Mouse (Mus musculus): Measurements from ENCODE around the gene Them4. TPM values are rescaled to one million over a fixed set of nuclear protein-coding genes. Genes with fewer than 3 reads are reported as not detected.

Gene Them4
- polyA plus RNA-seq, 1 experiment from 2014 or later, result 72.1 TPM

DNA sequence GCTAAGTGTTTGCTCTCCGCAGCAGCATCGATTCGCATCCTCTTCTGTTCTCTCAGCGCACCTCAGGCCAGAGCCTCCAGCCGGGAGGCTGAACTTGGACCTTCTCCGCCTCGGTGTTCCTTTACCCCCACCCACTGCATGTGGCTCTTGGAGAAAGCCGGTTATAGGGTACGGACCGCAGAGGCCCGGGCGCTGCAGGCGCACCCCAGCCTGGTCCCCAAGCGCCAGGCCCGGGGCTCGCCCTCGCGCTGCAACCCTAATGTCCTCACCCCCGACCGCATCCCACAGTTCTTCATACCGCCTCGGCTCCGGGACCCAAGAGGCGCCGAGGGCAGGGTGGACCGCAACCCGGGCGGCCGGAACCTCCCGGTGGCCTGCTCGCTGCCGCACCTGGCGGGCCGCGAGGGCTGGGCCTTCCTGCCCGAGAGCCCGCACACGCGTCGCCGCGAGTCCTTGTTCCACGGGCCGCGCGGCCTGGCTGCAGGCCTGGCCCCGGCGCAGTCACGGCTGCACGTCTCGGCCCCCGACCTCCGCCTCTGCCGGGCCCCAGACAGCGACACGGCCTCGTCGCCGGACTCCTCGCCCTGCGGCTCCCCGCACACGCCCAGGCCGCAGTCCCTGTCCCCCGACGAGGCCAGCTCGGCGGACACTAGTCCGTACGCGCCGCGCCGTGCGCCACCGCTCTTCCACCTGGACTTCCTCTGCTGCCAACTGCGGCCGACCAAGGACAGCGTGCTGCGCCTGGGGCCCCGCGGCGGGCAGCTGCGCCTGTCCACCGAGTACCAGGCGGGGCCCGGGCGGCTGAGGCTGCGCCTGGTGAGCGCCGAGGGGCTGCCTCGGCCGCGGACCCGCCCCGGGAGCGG, 53.6 kb downstream of the Them4 start:
- peak overlapping the region; percentile 91 for H3K9ac ChIP-seq (ENCODE audit: low read depth, low read length)
- peaks cover 5% of the 10 kb centered on the region for H3K27me3 ChIP-seq (replicated peaks; ENCODE audit: control insufficient read depth, insufficient read depth, low read length)
- 5% methylated on average over 88 of the region's 97 CpGs for WGBS
- H3K4me3 ChIP-seq (ENCODE audit: low read length), result peak overlapping the region; percentile 64
- H3K36me3 ChIP-seq (ENCODE audit: control insufficient read depth, insufficient read depth, low read length), result no peaks in the 10 kb centered on the region
- no peaks in the 10 kb centered on the region for H3K9me3 ChIP-seq (ENCODE audit: control insufficient read depth, low read length)
- ATAC-seq, result peak; percentile 75
- H3K4me1 ChIP-seq (ENCODE audit: control insufficient read depth, insufficient read depth, low read depth, low read length), result peaks cover 11% of the 10 kb centered on the region; the same call in 1 of the 2 replicates
- H3K4me2 ChIP-seq (ENCODE audit: low read length), result peak overlapping the region; percentile 95
- H3K27ac ChIP-seq (ENCODE audit: low read depth, low read length), result peak overlapping the region; percentile 61

DNA sequence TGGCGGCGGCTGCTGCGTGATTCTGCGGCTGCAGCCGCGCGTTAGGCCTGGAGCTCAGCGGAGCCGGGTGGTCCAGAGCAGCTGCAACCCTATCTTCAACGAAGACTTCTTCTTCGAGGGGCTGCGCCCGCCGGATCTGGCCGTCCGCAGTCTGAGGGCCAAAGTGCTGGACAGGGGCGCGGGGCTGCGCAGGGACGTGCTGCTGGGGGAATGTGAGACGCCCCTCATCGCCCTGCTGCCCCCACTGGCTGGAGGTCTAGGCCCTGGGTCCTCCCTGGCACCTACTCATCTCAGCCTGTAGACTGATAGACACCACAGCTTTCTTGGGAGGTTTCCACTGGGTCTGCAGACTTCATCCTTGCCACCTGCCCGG, 54.3 kb downstream of the Them4 start:
- peak overlapping the region; percentile 91 for H3K9ac ChIP-seq (ENCODE audit: low read depth, low read length)
- H3K4me2 ChIP-seq (ENCODE audit: low read length), result peak overlapping the region; percentile 95
- H3K27me3 ChIP-seq (replicated peaks; ENCODE audit: control insufficient read depth, insufficient read depth, low read length), result peaks cover 5% of the 10 kb centered on the region
- H3K36me3 ChIP-seq (ENCODE audit: control insufficient read depth, insufficient read depth, low read length), result no peaks in the 10 kb centered on the region
- no peaks in the 10 kb centered on the region for H3K9me3 ChIP-seq (ENCODE audit: control insufficient read depth, low read length)
- peak; percentile 49 for ATAC-seq
- WGBS, result 5% methylated on average over 23 of the region's 23 CpGs
- H3K4me3 ChIP-seq (ENCODE audit: low read length), result peak overlapping the region; percentile 64
- peaks cover 11% of the 10 kb centered on the region; the same call in 1 of the 2 replicates for H3K4me1 ChIP-seq (ENCODE audit: control insufficient read depth, insufficient read depth, low read depth, low read length)
- peak overlapping the region; percentile 61 for H3K27ac ChIP-seq (ENCODE audit: low read depth, low read length)

DNA sequence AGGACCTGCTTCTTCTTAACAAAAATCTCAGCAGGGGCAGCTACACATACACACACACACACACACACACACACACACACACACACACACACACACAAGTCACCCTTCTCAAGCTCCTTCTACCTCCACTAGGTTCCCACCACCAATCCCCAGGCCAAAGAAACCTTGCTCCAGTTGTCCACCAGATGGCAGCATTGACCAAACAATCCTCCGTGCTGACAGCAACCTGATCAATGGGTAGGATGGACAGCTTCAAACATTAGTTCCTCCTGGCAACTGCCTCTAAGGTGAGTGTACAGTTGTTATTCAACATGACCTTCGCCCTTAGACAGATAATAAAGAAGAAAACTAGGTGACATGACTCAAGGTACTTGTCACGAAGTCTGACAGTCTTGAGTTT, 56.9 kb downstream of the Them4 start:
- no peak overlapping the region for H3K4me2 ChIP-seq (ENCODE audit: low read length)
- H3K36me3 ChIP-seq (ENCODE audit: control insufficient read depth, insufficient read depth, low read length), result no peaks in the 10 kb centered on the region
- no peak overlapping the region for H3K27ac ChIP-seq (ENCODE audit: low read depth, low read length)
- H3K27me3 ChIP-seq (replicated peaks; ENCODE audit: control insufficient read depth, insufficient read depth, low read length), result peaks cover 5% of the 10 kb centered on the region
- no peaks in the 10 kb centered on the region for H3K9me3 ChIP-seq (ENCODE audit: control insufficient read depth, low read length)
- peak; percentile 53 for ATAC-seq
- peaks cover 15% of the 10 kb centered on the region; the same call in 1 of the 2 replicates for H3K4me1 ChIP-seq (ENCODE audit: control insufficient read depth, insufficient read depth, low read depth, low read length)
- no peak overlapping the region for H3K4me3 ChIP-seq (ENCODE audit: low read length)
- 17% methylated on average over 3 of the region's 3 CpGs for WGBS
- no peak overlapping the region for H3K9ac ChIP-seq (ENCODE audit: low read depth, low read length)

GRCm38 (mm10) chr3:94367511-94367910, 57.6 kb downstream of the Them4 start:
- no peak for ATAC-seq
- Histone ChIP-seq H3K9ac (ENCODE audit: low read depth, low read length) (no peak overlapping the region), H3K36me3 (ENCODE audit: control insufficient read depth, insufficient read depth, low read length) (no peaks in the 10 kb centered on the region), H3K4me2 (ENCODE audit: low read length) (no peak overlapping the region), H3K27me3 (replicated peaks; ENCODE audit: control insufficient read depth, insufficient read depth, low read length) (peaks cover 5% of the 10 kb centered on the region), H3K4me3 (ENCODE audit: low read length) (no peak overlapping the region), H3K27ac (ENCODE audit: low read depth, low read length) (no peak overlapping the region), H3K4me1 (ENCODE audit: control insufficient read depth, insufficient read depth, low read depth, low read length) (peaks cover 18% of the 10 kb centered on the region; the same call in 1 of the 2 replicates), H3K9me3 (ENCODE audit: control insufficient read depth, low read length) (no peaks in the 10 kb centered on the region)
- 87% methylated on average over 6 of the region's 6 CpGs for WGBS

- no peak for ATAC-seq
- H3K27me3 ChIP-seq (replicated peaks; ENCODE audit: control insufficient read depth, insufficient read depth, low read length), result peaks cover 5% of the 10 kb centered on the region
- H3K9me3 ChIP-seq (ENCODE audit: control insufficient read depth, low read length), result no peaks in the 10 kb centered on the region
- H3K4me1 ChIP-seq (ENCODE audit: control insufficient read depth, insufficient read depth, low read depth, low read length), result peaks cover 19% of the 10 kb centered on the region
- H3K27ac ChIP-seq (ENCODE audit: low read depth, low read length), result no peak overlapping the region
- no peak overlapping the region for H3K9ac ChIP-seq (ENCODE audit: low read depth, low read length)
- no peak overlapping the region for H3K4me2 ChIP-seq (ENCODE audit: low read length)
- H3K36me3 ChIP-seq (ENCODE audit: control insufficient read depth, insufficient read depth, low read length), result no peaks in the 10 kb centered on the region
- 67% methylated on average over 6 of the region's 6 CpGs for WGBS
- no peak overlapping the region for H3K4me3 ChIP-seq (ENCODE audit: low read length)
Measured at GRCm38 (mm10) chr3:94368631-94369030, 58.7 kb downstream of the Them4 start.

GRCm38 (mm10) chr3:94369709-94370108, 59.8 kb downstream of the Them4 start:
- Histone ChIP-seq H3K9me3 (ENCODE audit: control insufficient read depth, low read length) (no peaks in the 10 kb centered on the region), H3K4me3 (ENCODE audit: low read length) (no peak overlapping the region), H3K4me2 (ENCODE audit: low read length) (no peak overlapping the region), H3K9ac (ENCODE audit: low read depth, low read length) (no peak overlapping the region), H3K27ac (ENCODE audit: low read depth, low read length) (no peak overlapping the region), H3K36me3 (ENCODE audit: control insufficient read depth, insufficient read depth, low read length) (no peaks in the 10 kb centered on the region), H3K4me1 (ENCODE audit: control insufficient read depth, insufficient read depth, low read depth, low read length) (peaks cover 22% of the 10 kb centered on the region), H3K27me3 (replicated peaks; ENCODE audit: control insufficient read depth, insufficient read depth, low read length) (peaks cover 3% of the 10 kb centered on the region)
- WGBS, result 69% methylated on average over 2 of the region's 2 CpGs
- ATAC-seq, result no peak

- Histone ChIP-seq H3K27me3 (replicated peaks; ENCODE audit: control insufficient read depth, insufficient read depth, low read length) (0 out of 2 replicates have a peak, but pooled peaks cover 4% of the 10 kb centered on the region), H3K27ac (ENCODE audit: low read depth, low read length) (peak overlapping the region; percentile 29; the same call in 1 of the 2 replicates), H3K9me3 (ENCODE audit: control insufficient read depth, low read length) (no peaks in the 10 kb centered on the region), H3K36me3 (ENCODE audit: control insufficient read depth, insufficient read depth, low read length) (no peaks in the 10 kb centered on the region), H3K9ac (ENCODE audit: low read depth, low read length) (peak overlapping the region; percentile 41), H3K4me2 (ENCODE audit: low read length) (peak overlapping the region; percentile 47), H3K4me1 (ENCODE audit: control insufficient read depth, insufficient read depth, low read depth, low read length) (peaks cover 22% of the 10 kb centered on the region), H3K4me3 (ENCODE audit: low read length) (no peak overlapping the region)
- ATAC-seq, result peak; percentile 64
- 4% methylated on average over 11 of the region's 11 CpGs for WGBS
Measured at GRCm38 (mm10) chr3:94371637-94372036, 61.7 kb downstream of the Them4 start.

DNA sequence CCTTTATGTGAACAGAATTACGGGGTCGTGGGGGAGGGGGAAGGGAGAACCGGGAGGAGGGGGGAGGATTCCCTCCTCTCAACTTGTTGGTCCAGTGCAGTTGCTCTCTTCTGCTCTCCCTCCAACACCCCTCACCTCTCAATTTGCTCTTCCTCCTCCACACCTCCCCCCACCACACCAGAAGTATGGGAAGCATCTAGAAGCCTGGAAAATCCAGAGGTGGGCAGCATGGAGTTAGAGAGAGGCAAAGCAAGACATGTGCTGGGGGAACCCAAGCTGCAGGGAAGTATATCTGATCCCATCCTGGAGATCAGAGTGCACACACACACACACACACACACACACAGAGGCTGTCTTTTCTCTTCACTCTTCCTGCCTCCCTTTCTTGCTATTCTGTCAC, 62.1 kb downstream of the Them4 start:
- no peak overlapping the region; the same call in 1 of the 2 replicates for H3K27ac ChIP-seq (ENCODE audit: low read depth, low read length)
- H3K4me2 ChIP-seq (ENCODE audit: low read length), result peak overlapping the region; percentile 47
- peaks cover 22% of the 10 kb centered on the region for H3K4me1 ChIP-seq (ENCODE audit: control insufficient read depth, insufficient read depth, low read depth, low read length)
- H3K36me3 ChIP-seq (ENCODE audit: control insufficient read depth, insufficient read depth, low read length), result no peaks in the 10 kb centered on the region
- WGBS, result 0% methylated on average over 3 of the region's 3 CpGs
- H3K9ac ChIP-seq (ENCODE audit: low read depth, low read length), result peak overlapping the region; percentile 41; the same call in 1 of the 2 replicates
- no peak; the same call in 1 of the 2 replicates for ATAC-seq
- no peak overlapping the region for H3K4me3 ChIP-seq (ENCODE audit: low read length)
- 0 out of 2 replicates have a peak, but pooled peaks cover 4% of the 10 kb centered on the region for H3K27me3 ChIP-seq (replicated peaks; ENCODE audit: control insufficient read depth, insufficient read depth, low read length)
- H3K9me3 ChIP-seq (ENCODE audit: control insufficient read depth, low read length), result no peaks in the 10 kb centered on the region

DNA sequence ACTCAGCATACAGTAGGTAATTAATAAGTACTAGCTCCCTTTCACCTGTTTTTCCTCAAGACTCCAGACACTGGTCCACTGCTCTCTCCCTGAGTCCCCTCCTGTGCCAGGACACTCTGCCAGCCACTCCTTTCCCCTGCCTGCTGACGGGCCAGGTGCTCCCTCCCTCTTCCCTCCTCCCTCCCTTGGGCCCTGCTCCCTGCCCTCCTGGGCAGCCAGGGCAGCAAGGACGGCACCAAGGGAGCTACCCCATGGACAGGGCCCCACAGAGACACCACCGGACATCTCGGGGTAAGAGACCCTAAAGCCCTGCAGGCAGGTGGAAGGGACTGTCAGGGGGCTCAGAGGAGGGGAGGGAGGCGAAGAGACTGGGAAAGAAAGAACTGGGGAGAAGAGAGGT, 62.8 kb downstream of the Them4 start, which contains the start of gene Rorc:
Rorc (plus strand) TSS at position 154 of the 400 bp plus-strand sequence.
- WGBS, result 12% methylated on average over 5 of the region's 5 CpGs
- Histone ChIP-seq H3K9me3 (ENCODE audit: control insufficient read depth, low read length) (no peaks in the 10 kb centered on the region), H3K4me2 (ENCODE audit: low read length) (peak within 1 kb of the TSS; percentile 47), H3K27me3 (replicated peaks; ENCODE audit: control insufficient read depth, insufficient read depth, low read length) (0 out of 2 replicates have a peak, but pooled peaks cover 4% of the 10 kb centered on the region), H3K36me3 (ENCODE audit: control insufficient read depth, insufficient read depth, low read length) (no peaks in the 10 kb centered on the region), H3K27ac (ENCODE audit: low read depth, low read length) (peak within 1 kb of the TSS; percentile 29; the same call in 1 of the 2 replicates), H3K9ac (ENCODE audit: low read depth, low read length) (peak within 1 kb of the TSS; percentile 41), H3K4me1 (ENCODE audit: control insufficient read depth, insufficient read depth, low read depth, low read length) (peaks cover 22% of the 10 kb centered on the region), H3K4me3 (ENCODE audit: low read length) (peak within 1 kb of the TSS; percentile 14; the same call in 1 of the 2 replicates)
- ATAC-seq, result peak; percentile 16; the same call in 1 of the 2 replicates

Data from hindbrain, embryonic 16.5 days (tissue).